Mouse (Mus musculus): ENCODE results near the gene Npas4. TPM values are rescaled to one million over a fixed set of nuclear protein-coding genes. Genes with fewer than 3 reads are reported as not detected.

Gene Npas4
- polyA plus RNA-seq, 1 experiment from 2014 or later, result not detected

Other genes with a start within 250 kb of the Npas4 start
- 17.6 and 18.3 TPM in 2 replicates for gene Rbm4b, start 233.8 kb downstream of the Npas4 start, polyA plus RNA-seq (2015; fragmentation: Nextera tagmentation; extraction: Ambion mirVana)
- gene Rbm4, start 196.4 kb downstream of the Npas4 start, polyA plus RNA-seq (2015; fragmentation: Nextera tagmentation; extraction: Ambion mirVana), result 28.3 and 29.2 TPM in 2 replicates
- 11.7 and 13.7 TPM in 2 replicates for gene Gm21992, start 178.7 kb downstream of the Npas4 start, polyA plus RNA-seq (2015; fragmentation: Nextera tagmentation; extraction: Ambion mirVana)
- 39.1 and 41.2 TPM in 2 replicates for gene Rbm14, start 178.7 kb downstream of the Npas4 start, polyA plus RNA-seq (2015; fragmentation: Nextera tagmentation; extraction: Ambion mirVana)
- 55.2 and 57.1 TPM in 2 replicates for gene Ccs, start 151.0 kb downstream of the Npas4 start, polyA plus RNA-seq (2015; fragmentation: Nextera tagmentation; extraction: Ambion mirVana)
- gene Ccdc87, start 150.9 kb downstream of the Npas4 start, polyA plus RNA-seq (2015; fragmentation: Nextera tagmentation; extraction: Ambion mirVana), result not detected in 2 replicates
- gene Ctsf, start 135.2 kb downstream of the Npas4 start, polyA plus RNA-seq (2015; fragmentation: Nextera tagmentation; extraction: Ambion mirVana), result 27.3 and 30.5 TPM in 2 replicates
- gene Actn3, start 112.4 kb downstream of the Npas4 start, polyA plus RNA-seq (2015; fragmentation: Nextera tagmentation; extraction: Ambion mirVana), result 0.65 and 1.3 TPM in 2 replicates
- gene Zdhhc24, start 111.6 kb downstream of the Npas4 start, polyA plus RNA-seq (2015; fragmentation: Nextera tagmentation; extraction: Ambion mirVana), result 10.5 and 10.6 TPM in 2 replicates
- gene Bbs1, start 83.7 kb downstream of the Npas4 start, polyA plus RNA-seq (2015; fragmentation: Nextera tagmentation; extraction: Ambion mirVana), result 0.95 and 1.2 TPM in 2 replicates
- 44.1 and 44.2 TPM in 2 replicates for gene Dpp3, start 62.0 kb downstream of the Npas4 start, polyA plus RNA-seq (2015; fragmentation: Nextera tagmentation; extraction: Ambion mirVana)
- gene Peli3, start 47.2 kb downstream of the Npas4 start, polyA plus RNA-seq (2015; fragmentation: Nextera tagmentation; extraction: Ambion mirVana), result 0.29 and 0.31 TPM in 2 replicates
- gene Mrpl11, start 28.2 kb downstream of the Npas4 start, polyA plus RNA-seq (2015; fragmentation: Nextera tagmentation; extraction: Ambion mirVana), result 36.8 and 38.0 TPM in 2 replicates
- gene Slc29a2, start 33.5 kb upstream of the Npas4 start, polyA plus RNA-seq (2015; fragmentation: Nextera tagmentation; extraction: Ambion mirVana), result 0.82 and 1.6 TPM in 2 replicates
- 8.6 and 9.1 TPM in 2 replicates for gene B4gat1, start 48.5 kb upstream of the Npas4 start, polyA plus RNA-seq (2015; fragmentation: Nextera tagmentation; extraction: Ambion mirVana)
- gene AC124502.3, start 48.6 kb upstream of the Npas4 start, polyA plus RNA-seq (2015; fragmentation: Nextera tagmentation; extraction: Ambion mirVana), result 0.58 TPM in 1 of 2 replicates, not detected in the other
- 21.0 and 22.2 TPM in 2 replicates for gene Brms1, start 51.0 kb upstream of the Npas4 start, polyA plus RNA-seq (2015; fragmentation: Nextera tagmentation; extraction: Ambion mirVana)
- gene Rin1, start 60.2 kb upstream of the Npas4 start, polyA plus RNA-seq (2015; fragmentation: Nextera tagmentation; extraction: Ambion mirVana), result 0.13 and 0.35 TPM in 2 replicates
- 2.4 and 3.7 TPM in 2 replicates for gene Cd248, start 77.8 kb upstream of the Npas4 start, polyA plus RNA-seq (2015; fragmentation: Nextera tagmentation; extraction: Ambion mirVana)
- 0.33 and 0.52 TPM in 2 replicates for gene Tmem151a, start 95.2 kb upstream of the Npas4 start, polyA plus RNA-seq (2015; fragmentation: Nextera tagmentation; extraction: Ambion mirVana)
- 51.2 and 53.1 TPM in 2 replicates for gene Yif1a, start 98.2 kb upstream of the Npas4 start, polyA plus RNA-seq (2015; fragmentation: Nextera tagmentation; extraction: Ambion mirVana)
- 0.40 and 0.46 TPM in 2 replicates for gene Cnih2, start 108.2 kb upstream of the Npas4 start, polyA plus RNA-seq (2015; fragmentation: Nextera tagmentation; extraction: Ambion mirVana)
- gene Rab1b, start 116.8 kb upstream of the Npas4 start, polyA plus RNA-seq (2015; fragmentation: Nextera tagmentation; extraction: Ambion mirVana), result 79.2 and 88.7 TPM in 2 replicates
- gene Klc2, start 128.2 kb upstream of the Npas4 start, polyA plus RNA-seq (2015; fragmentation: Nextera tagmentation; extraction: Ambion mirVana), result 1.5 and 1.9 TPM in 2 replicates

Data from liver, embryonic 16.5 days (tissue).